Mouse (Mus musculus) c-Kit-positive CD71-positive TER-119-positive erythroid progenitor cells, embryonic 14.5 days (primary cell): ENCODE results near the gene Rab24.

Experiments used
- DNase-seq: peaks from one replicate; pipeline ENCODE4 v3.0.0-alpha.2; 2013; ENCODE audit warnings: low spot score

Rab24 gene

DNA sequence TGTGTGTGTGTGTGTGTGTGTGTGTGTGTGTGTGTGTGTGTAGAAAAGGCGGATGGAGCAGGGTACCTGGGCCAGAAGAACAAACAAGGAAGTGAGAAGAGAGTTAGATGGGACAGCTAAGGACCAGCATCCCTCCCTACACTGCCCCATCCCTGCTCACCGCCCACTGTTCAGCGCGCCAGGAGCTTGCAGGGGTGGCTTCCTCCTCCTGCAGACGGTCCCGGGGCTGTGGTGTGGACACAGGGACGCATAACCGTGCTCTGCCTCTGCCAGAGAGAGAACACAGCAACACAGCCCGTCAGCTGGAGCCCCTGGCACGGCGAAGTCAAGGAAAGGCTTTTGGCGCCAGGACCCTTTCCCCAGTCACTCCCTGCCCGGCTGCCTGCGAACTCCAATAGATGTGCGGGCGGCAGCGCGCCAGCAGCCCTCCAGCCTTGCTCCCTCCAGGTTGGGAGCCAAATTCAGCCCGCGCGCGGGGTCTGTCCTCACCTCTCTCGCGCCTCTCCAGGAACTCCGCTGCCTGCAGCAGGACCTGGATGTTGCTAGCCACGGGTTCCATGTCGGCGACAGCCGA, 7.5 kb upstream of the Rab24 start:
- DNase-seq: peak; percentile 37

DNA sequence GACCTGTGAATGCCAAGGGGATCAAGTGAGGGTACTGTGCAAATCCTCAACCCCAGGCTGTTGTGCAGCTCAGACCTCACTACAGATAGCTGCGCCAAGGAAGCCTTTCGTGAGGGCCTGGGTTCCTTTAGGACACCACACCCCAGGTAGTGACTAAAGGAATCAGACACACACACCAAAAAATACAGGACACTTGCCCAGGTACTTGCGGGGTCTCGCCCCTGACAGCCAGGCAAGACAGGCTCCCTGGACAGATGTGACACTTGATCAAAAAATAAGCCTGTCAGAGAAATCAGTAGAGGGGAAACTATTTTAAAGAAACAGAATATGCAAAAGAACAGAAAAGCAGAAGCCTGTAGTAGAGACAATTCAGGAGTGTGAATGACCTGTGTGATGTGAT, 6.9 kb upstream of the Rab24 start:
- DNase-seq: no peak

DNA sequence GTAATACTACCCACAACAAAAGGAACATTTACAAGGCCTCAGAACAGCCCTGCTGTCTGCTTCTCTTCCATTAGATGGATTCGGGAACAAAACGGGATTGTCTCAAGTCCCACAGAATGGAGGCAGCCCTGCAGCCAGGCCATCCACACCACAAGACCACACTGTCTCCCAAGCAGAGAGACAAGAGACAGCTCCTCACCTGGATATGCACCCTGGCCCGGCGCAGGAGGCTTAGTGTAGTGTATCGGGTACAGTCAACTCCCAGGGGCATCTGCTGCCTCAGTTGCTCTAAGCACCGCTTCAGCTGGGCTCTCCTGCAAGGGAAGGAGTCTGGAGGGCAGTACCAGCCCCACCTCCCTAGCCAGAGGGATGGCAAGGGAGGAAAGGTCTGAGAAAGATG, 6.4 kb upstream of the Rab24 start:
- no peak for DNase-seq

DNA sequence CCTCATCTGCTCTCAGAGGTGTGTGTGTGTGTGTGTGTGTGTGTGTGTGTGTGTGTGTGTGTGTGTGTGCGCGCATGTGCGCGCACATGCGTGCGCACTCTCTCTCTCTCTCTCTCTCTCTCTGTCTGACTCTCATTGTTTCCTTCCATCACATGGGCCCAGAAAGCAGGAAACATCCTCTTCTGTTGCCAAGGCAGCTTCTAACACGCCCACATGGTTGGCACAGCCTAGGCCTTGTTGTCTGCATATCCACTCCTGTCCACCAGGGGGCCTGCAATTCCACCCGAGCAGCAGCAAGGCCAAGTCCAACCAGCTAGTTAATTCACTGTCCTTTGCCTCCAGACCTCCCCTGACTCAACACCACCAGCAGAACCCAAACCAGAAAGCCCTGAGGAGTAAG, 5.9 kb upstream of the Rab24 start:
- peak; percentile 83 for DNase-seq

DNA sequence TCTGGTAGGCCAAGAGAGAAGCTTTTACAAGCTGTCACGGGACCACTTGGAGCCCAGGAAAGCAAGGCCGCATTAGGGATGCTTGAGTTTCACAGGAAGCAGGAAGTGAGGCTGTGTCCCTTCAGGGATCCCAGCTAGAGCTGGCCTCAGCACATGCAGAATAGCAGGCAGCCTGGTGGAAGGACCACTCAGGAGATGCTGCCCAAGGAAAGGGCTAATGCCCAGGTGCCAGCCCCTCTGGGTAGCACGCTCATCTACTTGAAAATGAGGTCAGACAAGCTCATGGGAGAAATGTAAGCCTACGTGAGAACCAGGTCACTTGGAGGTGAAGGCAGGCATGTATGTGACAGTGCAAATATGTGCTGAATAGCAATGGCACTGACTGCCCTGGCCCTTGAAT, 5.4 kb upstream of the Rab24 start:
- DNase-seq: no peak

DNA sequence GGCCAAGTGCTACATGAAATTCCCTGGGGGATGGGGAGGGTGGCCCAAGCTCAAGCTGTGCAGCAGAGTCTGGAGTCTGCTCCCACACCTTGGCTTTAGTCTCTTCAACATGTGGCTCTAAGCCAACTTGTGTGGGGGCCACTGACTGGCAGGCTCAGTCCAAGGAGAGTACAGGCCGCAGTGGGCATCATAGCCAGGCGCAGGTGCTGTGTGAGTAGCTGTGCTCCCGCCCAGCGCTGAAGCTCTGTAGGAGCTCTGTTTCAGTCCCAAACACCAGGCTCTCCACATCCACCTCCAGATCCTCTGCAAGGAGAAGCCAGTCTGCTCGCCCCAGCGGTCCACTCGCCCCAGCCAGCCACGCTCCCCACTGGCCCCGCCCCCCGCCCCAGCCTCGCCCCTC, 3.9 kb upstream of the Rab24 start:
- no peak for DNase-seq

DNA sequence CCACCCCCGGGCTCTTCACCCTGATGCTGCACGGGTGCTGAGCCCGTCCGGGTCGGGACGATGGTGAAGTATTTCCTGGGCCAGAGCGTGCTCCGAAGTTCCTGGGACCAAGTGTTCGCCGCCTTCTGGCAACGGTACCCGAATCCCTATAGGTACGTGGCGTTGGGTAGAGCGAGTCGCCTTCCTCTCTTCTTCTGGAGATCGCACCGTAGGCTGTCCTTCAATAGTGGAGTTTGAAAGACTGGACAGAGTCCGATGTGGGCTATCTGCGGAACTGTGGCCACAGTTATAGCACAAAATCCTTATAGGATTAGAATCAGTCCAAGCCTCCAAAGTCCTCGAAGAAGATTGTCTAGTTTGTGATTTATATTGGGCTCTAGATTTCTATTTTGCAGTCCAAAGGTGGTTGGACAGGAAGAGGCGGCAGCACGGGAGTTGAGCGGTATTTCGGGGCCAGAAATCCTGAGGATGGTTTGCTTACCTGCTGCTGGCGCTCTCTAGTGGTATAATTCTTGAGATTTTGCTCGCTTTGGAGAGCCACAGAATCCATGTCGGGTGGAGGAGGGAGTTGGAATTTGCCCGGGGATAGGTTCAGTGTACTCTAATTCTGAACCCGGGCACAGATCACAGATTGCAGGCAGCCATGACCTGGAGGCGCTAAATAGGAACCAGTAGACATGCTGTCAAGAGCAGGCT, 532 bp upstream of the Rab24 start:
- DNase-seq: peak; percentile 56

DNA sequence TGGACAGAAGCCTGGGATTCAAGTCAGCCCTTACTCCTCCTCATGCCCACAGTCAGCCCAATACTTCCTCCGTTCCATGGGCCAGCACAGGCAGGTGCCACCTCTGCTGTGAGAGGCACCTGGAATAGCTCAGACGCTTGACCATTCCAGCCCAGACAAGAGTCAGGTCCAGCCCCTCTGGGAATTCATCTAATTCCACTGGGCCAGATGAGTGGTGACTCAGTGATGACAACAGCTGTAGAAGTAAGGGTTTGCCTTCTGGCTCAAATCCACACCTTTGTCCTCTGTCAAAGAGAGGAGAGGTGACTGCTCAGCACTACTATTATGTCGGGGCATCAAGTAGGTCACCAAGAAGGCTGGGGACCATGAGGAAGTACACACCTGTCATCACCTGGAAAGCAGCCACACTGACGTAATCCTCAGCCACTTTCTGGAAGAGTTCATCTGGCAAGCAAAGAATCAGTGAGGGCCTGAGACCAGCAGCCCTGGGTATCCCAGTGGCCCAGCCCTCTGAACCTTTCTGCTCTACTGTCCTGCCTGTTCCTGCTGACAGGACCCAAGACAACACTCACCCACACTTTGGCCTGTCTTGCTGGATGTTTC, 1.7 kb downstream of the Rab24 start, which contains the start of gene Prelid1:
Prelid1 (plus strand) TSS at position 570 of the 603 bp plus-strand sequence.
- no peak for DNase-seq

DNA sequence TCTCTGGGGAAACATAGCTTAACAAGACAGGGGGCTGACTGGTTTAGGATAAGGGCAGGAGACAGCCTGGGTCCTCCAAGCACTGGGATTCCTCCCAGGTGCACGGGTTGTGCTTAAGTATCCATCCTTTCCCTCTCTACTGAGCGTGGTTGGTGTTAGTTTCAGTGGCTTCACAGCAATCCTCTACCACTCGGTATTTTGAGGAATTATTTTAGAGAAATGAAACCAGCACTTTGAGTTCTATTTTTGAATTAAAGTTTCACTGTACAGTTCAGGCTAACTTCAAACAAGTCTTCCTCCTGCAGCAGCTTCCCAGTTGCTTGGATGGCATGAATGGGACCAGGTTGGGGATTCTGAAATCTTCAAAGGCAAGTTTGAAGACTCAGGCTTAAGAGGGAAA, 3.4 kb downstream of the Rab24 start:
- DNase-seq: no peak

DNA sequence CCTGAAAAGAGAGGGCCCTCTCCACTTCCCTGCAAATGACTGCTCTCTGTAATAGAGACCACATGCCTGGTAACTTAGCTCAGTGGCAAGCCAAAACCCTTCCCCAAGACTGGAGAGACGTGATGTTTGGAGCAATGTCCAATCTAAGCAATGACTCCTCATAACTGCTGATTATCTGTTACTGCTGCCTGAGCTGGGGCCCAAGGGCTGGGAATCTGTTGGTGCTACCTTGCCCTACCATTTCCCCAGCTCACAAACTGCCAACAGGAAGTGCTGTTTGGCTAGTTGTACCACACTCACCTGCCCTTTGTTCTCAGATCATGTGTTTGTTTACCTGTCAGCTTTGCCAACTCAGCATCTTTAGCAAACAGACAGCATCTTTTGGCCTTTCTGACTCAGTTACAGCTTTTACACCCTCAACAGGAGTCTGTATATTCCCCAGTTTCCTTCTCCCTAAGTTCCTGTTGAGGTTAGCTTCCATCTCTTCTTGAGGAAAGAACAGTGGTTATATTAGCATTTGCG, 6.8 kb downstream of the Rab24 start:
- no peak for DNase-seq

DNA sequence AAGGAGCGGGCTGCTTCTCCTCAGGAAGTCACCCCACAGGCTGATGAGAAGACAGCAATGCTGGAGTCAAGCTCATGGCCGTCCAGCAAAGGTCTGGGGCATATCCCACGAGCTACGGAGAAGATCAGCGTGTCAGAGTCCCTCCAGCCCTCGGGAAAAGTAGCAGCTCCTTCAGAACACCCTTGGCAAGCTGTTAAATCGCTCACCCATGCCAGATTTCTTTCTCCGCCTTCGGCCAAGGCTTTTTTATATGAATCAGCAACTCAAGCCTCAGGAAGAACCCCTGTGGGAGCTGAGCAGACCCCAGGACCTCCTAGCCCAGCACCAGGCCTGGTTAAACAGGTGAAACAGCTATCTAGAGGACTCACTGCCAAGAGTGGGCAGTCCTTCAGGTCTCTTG, 8.7 kb downstream of the Rab24 start:
- DNase-seq: no peak

DNA sequence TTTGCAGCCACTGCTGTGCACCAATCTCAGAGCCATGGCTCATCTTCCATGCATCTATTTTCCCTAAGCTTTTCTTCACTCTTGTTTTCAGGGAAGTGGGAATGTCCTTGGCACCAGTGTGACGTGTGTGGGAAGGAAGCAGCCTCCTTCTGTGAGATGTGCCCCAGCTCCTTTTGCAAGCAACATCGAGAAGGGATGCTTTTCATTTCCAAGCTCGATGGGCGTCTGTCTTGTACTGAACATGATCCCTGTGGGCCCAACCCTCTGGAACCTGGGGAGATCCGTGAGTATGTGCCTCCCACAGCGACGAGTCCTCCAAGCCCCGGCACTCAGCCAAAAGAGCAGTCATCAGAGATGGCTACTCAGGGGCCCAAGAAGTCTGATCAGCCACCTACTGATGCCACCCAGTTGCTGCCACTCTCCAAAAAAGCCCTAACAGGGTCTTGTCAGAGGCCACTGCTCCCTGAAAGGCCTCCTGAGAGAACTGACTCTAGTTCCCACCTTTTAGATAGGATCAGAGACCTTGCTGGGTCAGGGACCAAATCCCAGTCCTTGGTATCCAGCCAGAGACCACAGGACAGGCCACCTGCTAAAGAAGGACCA, 9.6 kb downstream of the Rab24 start:
- no peak for DNase-seq

DNA sequence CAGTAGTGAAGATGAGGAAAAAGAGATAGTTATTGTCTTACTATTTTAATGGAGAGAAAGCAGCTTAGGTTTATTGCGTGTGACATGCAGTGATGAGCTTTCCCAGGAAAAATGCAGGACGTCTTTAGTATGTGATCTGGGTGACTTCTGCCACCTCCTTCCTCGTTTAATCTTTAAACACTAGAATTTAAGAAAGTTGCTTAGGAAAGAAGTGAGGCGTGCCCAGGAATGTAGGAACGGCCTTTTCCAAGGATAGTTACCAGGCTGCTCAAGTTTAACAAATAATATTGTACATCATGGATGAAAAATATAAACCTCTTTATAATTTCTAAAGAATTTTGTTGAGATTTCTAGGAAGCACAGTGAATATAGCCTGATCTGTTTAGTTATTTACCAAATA, 20.8 kb downstream of the Rab24 start:
- DNase-seq: no peak

DNA sequence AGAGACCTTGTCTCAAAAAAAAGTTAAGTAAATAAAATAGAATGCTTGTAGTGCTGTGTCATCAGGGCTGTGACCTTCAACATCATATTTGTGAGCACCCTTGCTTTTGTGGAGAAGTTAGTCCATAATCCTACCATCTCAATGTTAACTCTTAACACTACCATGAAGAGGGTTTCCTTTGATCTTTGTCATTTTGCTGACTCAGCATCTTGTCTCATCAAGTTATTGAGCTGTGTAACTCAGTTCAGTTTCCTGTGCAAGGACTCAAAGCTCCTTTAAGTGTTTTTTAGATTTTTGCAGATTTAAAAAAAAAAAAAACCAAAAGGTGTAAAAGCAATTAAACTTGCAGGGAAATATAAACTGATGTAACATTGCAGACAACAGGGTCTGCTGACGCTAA, 25.0 kb downstream of the Rab24 start:
- DNase-seq: no peak

DNA sequence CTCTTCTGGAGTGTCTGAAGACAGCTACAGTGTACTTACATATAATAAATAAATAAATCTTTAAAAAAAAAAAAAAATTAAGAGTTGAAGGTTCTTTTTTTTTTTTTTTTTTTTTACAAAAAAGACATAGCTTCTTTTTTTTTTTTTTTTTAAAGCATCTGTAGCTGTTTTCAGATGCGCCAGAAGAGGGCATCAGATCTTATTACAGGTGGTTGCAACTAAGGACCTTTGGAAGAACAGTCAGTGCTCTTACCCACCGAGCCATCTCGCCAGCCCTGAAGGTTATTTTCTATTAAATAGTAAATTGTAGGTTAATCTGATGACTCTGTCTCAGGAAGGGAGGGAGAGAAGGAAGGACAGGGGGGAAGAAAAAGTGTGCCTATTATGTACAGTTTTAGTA, 32.9 kb downstream of the Rab24 start:
- no peak for DNase-seq

DNA sequence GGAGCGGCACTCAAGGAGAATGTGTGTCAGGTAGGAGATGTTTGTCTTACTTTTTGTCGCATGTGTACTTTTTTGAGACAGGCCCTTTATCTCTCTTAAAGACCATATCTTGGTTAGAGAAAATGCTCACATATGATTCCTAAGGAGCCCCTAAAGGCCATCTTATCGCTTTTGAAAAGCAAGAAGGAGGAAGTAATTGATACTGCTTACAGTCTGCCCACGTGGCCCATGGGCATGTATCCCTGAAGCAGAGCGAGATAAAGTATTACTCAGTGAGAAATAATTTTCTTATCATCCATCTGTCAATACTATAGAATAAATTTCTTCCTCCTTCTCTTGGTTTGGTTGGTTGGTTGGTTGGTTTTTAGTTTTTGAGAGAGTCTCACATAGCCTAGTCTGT, 44.1 kb downstream of the Rab24 start:
- DNase-seq: no peak

DNA sequence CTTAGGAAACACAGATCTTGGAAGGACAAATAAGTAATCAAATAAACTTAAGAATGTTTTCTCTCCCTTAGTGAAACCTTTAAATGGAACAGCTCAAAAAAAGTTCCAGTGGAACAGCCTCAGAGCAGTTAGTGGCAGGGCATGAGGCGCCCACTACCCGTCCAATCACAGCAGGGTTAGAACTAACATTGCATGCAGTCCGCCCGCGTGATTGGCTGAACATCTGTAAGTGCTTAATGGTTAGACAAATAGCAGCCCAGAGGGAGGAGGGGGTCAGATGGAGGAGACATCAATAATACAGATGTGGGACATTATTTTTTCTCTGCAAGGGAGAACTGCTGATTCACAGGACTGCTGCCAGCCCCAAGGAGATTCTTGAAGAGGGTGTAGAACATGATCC, 44.5 kb downstream of the Rab24 start:
- DNase-seq: no peak
